Mouse (Mus musculus): ENCODE measurements around the gene Zfp92. TPM values are rescaled to one million over a fixed set of nuclear protein-coding genes. Genes with fewer than 3 reads are reported as not detected.

Zfp92 gene
- polyA plus RNA-seq, 1 experiment from 2014 or later = 0.01 TPM

- ChIA-PET CTCF (interaction anchor here (0.6 kb wide), 1 partner anchor 579 kb away, joined by 3 read pairs; no protein-coding TSS in a partner anchor), POLR2A (no interaction called here)
- in situ Hi-C loops (cut with MboI; ENCODE audit: low pct_unique_long_range_greater_than_20kb) = loop anchor here (10.0 to 25.0 kb wide), 4 partner anchors 120 to 423 kb away; partner anchors contain the start of genes F8a, Pnma3 and Xlr4c
- peaks cover 7% of the 10 kb centered on the region for H3K27me3 ChIP-seq
- DNase-seq (ENCODE audit: low read depth, low spot score) (no peak), ATAC-seq (no peak)
- no peak for TF ChIP-seq CTCF (IDR thresholded peaks at IDR 0.05)
These were observed 24.4 kb downstream of the Zfp92 start, which contains the start of gene Trex2 for GRCm38 (mm10) chrX:73435252-73435651. Gene Trex2, minus strand, starts transcription at chrX:73435344.

GRCm38 (mm10) chrX:73441428-73441827, 30.5 kb downstream of the Zfp92 start:
- ATAC-seq (peak; percentile 76), DNase-seq (ENCODE audit: low read depth, low spot score) (peak; percentile 9)
- ChIA-PET CTCF (interaction anchor here (1.0 to 3.1 kb wide), 2 partner anchors 11 kb away, joined by 3 to 8 read pairs; no protein-coding TSS in a partner anchor), POLR2A (no interaction called here)
- in situ Hi-C loops (cut with MboI; ENCODE audit: low pct_unique_long_range_greater_than_20kb) = loop anchor here (25.0 kb wide), 2 partner anchors 204 to 429 kb away; partner anchors contain the start of genes F8a and Xlr4c
- no peak for TF ChIP-seq CTCF (IDR thresholded peaks at IDR 0.05)
- peaks cover 3% of the 10 kb centered on the region for H3K27me3 ChIP-seq

GRCm38 (mm10) chrX:73451949-73452348, 41.1 kb downstream of the Zfp92 start:
- ATAC-seq (no peak), DNase-seq (ENCODE audit: low read depth, low spot score) (no peak)
- CTCF ChIA-PET = interaction anchor here (0.6 to 2.0 kb wide), 6 partner anchors 9 to 41 kb away, joined by 3 to 10 read pairs (median 4); no protein-coding TSS in a partner anchor
- TF ChIP-seq CTCF (IDR thresholded peaks at IDR 0.05) = no peak
- POLR2A ChIA-PET = no interaction called here
- no peaks in the 10 kb centered on the region for H3K27me3 ChIP-seq
- in situ Hi-C loops (cut with MboI; ENCODE audit: low pct_unique_long_range_greater_than_20kb) = no loop called here

DNA sequence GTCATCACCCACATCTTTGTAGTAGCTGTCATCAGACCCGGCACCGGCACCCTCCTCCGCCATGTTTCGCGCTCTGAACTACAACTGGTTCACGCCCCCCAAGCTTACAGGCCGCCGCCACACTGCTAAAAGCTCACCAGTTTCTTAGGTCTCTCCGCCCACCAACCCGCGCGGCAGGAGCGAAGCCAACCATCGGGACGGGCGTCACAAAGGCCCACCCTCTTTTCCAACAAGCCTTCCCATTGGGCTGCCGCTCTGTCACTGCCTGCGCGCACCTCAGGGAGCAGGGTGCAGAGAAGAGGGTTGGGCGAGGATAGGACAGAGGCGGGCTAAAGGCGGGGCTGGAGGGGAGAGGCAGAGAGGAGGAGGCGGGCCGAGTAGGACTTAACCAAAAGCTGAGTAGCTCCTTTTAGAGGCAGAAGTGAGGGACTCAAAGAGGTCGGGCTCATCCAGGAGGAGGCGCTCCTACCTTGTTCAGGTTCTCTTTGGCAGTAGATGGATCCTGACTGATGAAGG, 48.0 kb downstream of the Zfp92 start, which contains the start of gene Haus7:
TSS of gene Haus7 (minus strand) at position 168 of the 516 bp plus-strand sequence.
- no peak for TF ChIP-seq CTCF (IDR thresholded peaks at IDR 0.05)
- DNase-seq (ENCODE audit: low read depth, low spot score) = peak; percentile 54
- ChIA-PET CTCF (interaction anchor here (0.7 to 2.0 kb wide), 11 partner anchors 9 to 41 kb away, joined by 3 to 30 read pairs (median 6); no protein-coding TSS in a partner anchor), POLR2A (interaction anchor here (1.1 kb wide), 1 partner anchor 34 kb away, joined by 5 read pairs; no protein-coding TSS in a partner anchor)
- in situ Hi-C loops (cut with MboI; ENCODE audit: low pct_unique_long_range_greater_than_20kb) = loop anchor here (5.0 kb wide), 1 partner anchor 33 kb away; no protein-coding TSS in a partner anchor
- peak; percentile 100 for ATAC-seq
- no peaks in the 10 kb centered on the region for H3K27me3 ChIP-seq

- TF ChIP-seq CTCF (IDR thresholded peaks at IDR 0.05) = no peak
- in situ Hi-C loops (cut with MboI; ENCODE audit: low pct_unique_long_range_greater_than_20kb) = no loop called here
- H3K27me3 ChIP-seq = no peaks in the 10 kb centered on the region
These were observed 49.9 kb downstream of the Zfp92 start for GRCm38 (mm10) chrX:73460792-73461191.

DNA sequence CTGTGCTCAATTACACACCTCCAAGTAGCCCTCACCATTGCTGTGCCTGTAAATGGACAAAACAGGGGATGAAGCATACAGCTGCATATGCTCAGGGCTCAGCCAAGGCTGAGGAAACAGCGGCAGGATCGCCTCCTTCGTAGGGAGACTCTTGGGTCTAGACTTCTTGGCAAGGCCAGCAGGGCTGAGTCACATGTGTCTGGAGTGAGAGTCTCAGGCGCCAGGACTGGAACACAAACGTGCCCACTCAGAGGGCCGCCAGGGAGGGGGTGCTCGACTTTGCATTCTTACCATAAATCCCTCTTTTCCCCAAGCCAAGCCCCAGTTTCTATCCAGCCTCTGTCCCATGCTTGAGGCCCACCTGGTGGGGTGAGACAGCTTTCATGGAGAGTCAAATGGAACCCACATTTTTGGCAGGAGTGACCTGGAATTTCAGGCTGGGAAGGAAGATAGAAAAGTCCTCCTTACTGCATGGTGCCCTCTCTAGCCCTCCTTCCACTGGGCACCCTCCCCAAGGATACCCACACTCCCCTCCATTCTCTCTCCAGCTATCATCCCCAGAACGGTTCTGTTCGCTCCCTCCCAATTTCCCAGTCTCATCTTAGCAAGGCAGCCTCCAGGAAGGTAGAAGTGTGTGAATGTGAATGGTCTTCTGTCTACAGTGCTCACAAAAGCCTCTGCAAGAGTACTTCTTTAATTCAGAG, 54.7 kb downstream of the Zfp92 start:
- CTCF ChIA-PET = interaction anchor here (0.9 to 1.0 kb wide), 2 partner anchors 13 to 27 kb away, joined by 3 read pairs; no protein-coding TSS in a partner anchor
- peak; percentile 19 for DNase-seq (ENCODE audit: low read depth, low spot score)
- no peak for ATAC-seq
- TF ChIP-seq CTCF (IDR thresholded peaks at IDR 0.05) = no peak
- H3K27me3 ChIP-seq = no peaks in the 10 kb centered on the region
- POLR2A ChIA-PET = no interaction called here
- in situ Hi-C loops (cut with MboI; ENCODE audit: low pct_unique_long_range_greater_than_20kb) = no loop called here

More at GRCm38 (mm10) chrX:73460792-73461191, 49.9 kb downstream of the Zfp92 start:
- ChIA-PET CTCF (no interaction called here), POLR2A (interaction anchor here (0.9 kb wide), 1 partner anchor 19 kb away, joined by 3 read pairs; no protein-coding TSS in a partner anchor)
- DNase-seq (ENCODE audit: low read depth, low spot score) (no peak), ATAC-seq (no peak)

DNA sequence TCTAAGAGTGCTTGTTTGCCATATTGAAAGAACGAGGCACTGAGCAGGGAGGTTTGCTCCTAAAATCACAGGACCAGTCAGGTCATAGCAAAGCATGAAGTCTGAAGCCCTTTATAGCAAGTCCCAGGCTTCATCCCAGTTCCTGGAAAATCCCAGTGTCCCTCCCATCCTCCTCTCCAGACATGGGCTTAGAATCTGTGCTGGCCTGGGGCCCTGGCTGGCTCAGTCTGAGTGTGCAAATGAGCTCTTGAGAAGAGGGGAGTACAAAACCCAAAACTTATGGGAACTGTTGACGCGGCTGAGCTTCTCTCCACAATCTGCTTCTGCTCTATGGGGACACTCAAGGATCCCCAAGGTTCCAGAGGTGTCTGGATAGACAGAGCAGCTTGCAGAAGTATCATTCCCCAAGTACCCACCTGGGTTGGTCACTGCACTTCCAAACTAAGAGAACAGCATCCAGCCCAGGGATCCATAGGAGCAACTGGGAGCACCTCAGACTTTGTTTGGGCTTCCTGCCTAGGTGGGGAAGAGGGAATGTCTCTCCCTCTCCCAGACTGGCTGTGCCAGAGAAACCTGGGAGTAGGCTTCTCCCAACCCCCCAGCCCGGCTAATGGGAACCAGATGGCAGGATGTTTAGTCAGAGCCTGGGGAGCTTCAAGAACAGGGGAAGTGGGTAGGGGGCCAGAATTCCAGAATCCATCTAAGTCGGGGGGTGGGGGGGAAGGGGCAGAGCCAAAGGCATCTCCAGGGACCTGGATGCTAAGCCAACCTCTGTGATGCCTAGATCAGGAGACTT, 56.7 kb downstream of the Zfp92 start:
- ATAC-seq (no peak), DNase-seq (ENCODE audit: low read depth, low spot score) (no peak)
- in situ Hi-C loops (cut with MboI; ENCODE audit: low pct_unique_long_range_greater_than_20kb) = no loop called here
- POLR2A ChIA-PET = no interaction called here
- CTCF ChIA-PET = interaction anchor here (1.0 to 1.3 kb wide), 2 partner anchors 9 to 10 kb away, joined by 3 to 6 read pairs; partner anchors contain the start of gene Haus7
- H3K27me3 ChIP-seq = no peaks in the 10 kb centered on the region
- TF ChIP-seq CTCF (IDR thresholded peaks at IDR 0.05) = no peak

DNA sequence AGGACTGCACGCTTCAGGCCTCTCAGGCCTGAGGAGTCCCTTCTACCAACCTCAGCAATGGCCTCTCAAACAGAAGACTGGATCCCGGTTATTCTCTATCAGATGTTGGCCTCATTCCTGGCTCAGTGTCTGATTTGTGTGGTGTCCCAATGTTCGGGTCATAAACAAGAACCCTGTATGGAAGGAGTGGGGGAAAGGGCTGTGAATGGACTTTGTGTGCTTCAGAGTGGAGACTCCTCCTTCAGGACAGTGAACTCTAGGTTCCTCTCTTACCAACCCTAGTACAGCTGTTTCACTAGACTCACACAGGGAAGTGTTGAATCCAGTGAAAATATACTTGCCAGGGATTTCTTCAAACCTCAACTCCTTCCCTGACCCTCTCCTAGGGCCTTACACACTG, 57.4 kb downstream of the Zfp92 start:
- ChIA-PET CTCF (interaction anchor here (1.3 kb wide), 1 partner anchor 10 kb away, joined by 6 read pairs; the partner anchor contains the start of gene Haus7), POLR2A (no interaction called here)
- ATAC-seq (no peak), DNase-seq (ENCODE audit: low read depth, low spot score) (no peak)
- TF ChIP-seq CTCF (IDR thresholded peaks at IDR 0.05) = no peak
- in situ Hi-C loops (cut with MboI; ENCODE audit: low pct_unique_long_range_greater_than_20kb) = no loop called here
- H3K27me3 ChIP-seq = no peaks in the 10 kb centered on the region

DNA sequence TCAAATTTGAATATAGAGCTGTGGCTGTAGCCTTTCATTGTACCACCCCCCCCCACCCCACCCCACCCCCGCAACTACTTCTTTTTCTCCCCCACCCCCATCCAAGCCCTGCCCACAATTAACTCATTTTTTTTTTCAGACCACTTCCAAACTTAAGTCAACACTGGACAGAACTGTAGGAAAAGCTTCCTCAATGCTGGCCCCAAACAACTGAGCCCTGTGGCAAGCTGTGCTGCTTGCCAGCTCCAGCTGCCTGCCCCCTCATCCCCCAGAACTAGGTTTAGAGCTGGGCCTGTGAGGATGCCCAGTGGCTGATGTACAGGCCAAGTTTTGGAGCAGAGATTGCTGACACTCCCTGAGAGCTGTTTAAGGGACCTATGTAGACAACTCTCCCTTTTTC, 57.9 kb downstream of the Zfp92 start:
- POLR2A ChIA-PET = no interaction called here
- DNase-seq (ENCODE audit: low read depth, low spot score) (no peak), ATAC-seq (no peak)
- CTCF ChIA-PET = no interaction called here
- in situ Hi-C loops (cut with MboI; ENCODE audit: low pct_unique_long_range_greater_than_20kb) = no loop called here
- no peak for TF ChIP-seq CTCF (IDR thresholded peaks at IDR 0.05)
- H3K27me3 ChIP-seq = no peaks in the 10 kb centered on the region

DNA sequence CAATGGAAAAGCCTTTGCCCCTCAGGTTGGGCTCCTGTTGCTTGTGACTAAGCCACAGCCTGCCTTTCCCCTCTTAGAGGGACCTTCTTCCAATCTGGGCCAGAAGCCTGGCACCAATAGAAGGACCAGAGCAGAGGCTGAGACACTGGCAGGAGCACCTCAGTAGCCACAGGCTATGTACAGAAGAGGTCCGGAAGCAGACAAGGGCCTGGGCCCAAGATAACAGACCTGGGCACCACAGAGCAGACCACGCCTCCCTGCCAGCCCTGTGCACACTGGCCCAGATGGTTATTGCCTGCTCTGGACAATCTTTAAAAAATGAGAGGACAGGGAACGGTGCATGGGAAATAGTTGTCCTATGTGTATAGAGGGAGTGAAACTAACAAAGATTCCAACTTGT, 60.9 kb downstream of the Zfp92 start:
- H3K27me3 ChIP-seq = no peaks in the 10 kb centered on the region
- in situ Hi-C loops (cut with MboI; ENCODE audit: low pct_unique_long_range_greater_than_20kb) = no loop called here
- ChIA-PET CTCF (no interaction called here), POLR2A (no interaction called here)
- no peak for TF ChIP-seq CTCF (IDR thresholded peaks at IDR 0.05)
- DNase-seq (ENCODE audit: low read depth, low spot score) (no peak), ATAC-seq (no peak)
